Mouse (Mus musculus) liver, adult 2 months (tissue): Measurements from ENCODE around the gene Znhit1.

ENCODE experiments used
- CTCF ChIP-seq: fragments of 200-500 bp; IDR thresholded peaks from 2 replicates; pipeline ENCODE4 v1.5.1; 2011; ENCODE audit warnings: low read depth, low read length, control low read depth
- POLR2A ChIP-seq: fragments of 200-500 bp; IDR thresholded peaks from 2 replicates; pipeline ENCODE4 v1.6.1; 2011; ENCODE audit warnings: low read length, control low read depth; ENCODE audit not compliant: insufficient read depth; ENCODE audit errors: extremely low read depth

DNA sequence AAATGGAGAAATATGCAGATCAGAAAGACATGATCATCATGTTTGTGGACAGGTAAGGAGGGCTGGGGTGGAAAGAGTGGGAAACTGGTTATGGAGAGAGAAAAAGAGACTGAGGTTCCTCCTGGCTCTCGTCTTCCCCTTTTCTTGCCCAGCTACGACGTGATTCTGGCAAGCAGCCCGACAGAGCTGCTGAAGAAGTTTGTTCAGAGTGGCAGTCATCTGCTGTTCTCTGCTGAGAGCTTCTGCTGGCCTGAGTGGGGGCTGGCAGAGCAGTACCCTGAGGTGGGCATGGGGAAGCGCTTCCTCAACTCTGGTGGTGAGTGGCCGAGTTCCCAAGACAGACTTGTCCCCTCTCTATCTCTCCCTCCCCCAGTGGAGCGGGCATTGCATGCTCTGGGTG lies 599 bp upstream of the Znhit1 start:
- TF ChIP-seq CTCF: no peak
- TF ChIP-seq POLR2A: no peak
